Mouse (Mus musculus): ENCODE measurements around the gene Lamtor1.

GRCm38 (mm10) chr7:101905561-101906286 is at the start of gene Lamtor1:
- TF ChIP-seq CTCF (IDR thresholded peaks at IDR 0.05; ENCODE audit: low read depth, low read length) (no peak), POLR2A (IDR thresholded peaks at IDR 0.05; ENCODE audit: insufficient read depth, low read length) (peak; percentile 57)
